Mouse (Mus musculus) limb, embryonic 13.5 days (tissue): Measurements from ENCODE around the gene Tsga10ip. TPM values are rescaled to one million over a fixed set of nuclear protein-coding genes. Genes with fewer than 3 reads are reported as not detected.

Source experiments
- ATAC-seq: fragments of 200-750 bp; cut with Nextera tagmentation; 2 replicates; pipeline ENCODE4 v1.8.0; 2017; ENCODE audit warnings: low read depth, moderate number of reproducible peaks, moderate TSS enrichment; ENCODE audit not compliant: low FRiP score
- H3K27ac ChIP-seq: fragments of 300-500 bp; sonication (generic); 2 replicates; pipeline ENCODE4 v1.5.1; 2015; ENCODE audit warnings: inconsistent platforms, mild to moderate bottlenecking, moderate library complexity
- H3K27me3 ChIP-seq: fragments of 300-500 bp; sonication (generic); 2 replicates; pipeline ENCODE4 v1.6.1; 2015; ENCODE audit warnings: mild to moderate bottlenecking, inconsistent platforms
- H3K36me3 ChIP-seq: fragments of 300-500 bp; sonication (generic); 2 replicates; pipeline ENCODE4 v1.6.1; 2015; ENCODE audit warnings: inconsistent platforms, mild to moderate bottlenecking, moderate library complexity
- H3K4me1 ChIP-seq: fragments of 300-500 bp; sonication (generic); 2 replicates; pipeline ENCODE4 v1.6.1; 2015; ENCODE audit warnings: inconsistent platforms
- H3K4me2 ChIP-seq: fragments of 300-500 bp; sonication (generic); replicated peaks from 2 replicates; pipeline ENCODE4 v1.6.1; 2015; ENCODE audit warnings: inconsistent platforms, mild to moderate bottlenecking, moderate library complexity
- H3K4me3 ChIP-seq: fragments of 300-500 bp; sonication (generic); 2 replicates; pipeline ENCODE4 v1.5.1; 2015; ENCODE audit warnings: moderate library complexity, mild to moderate bottlenecking, inconsistent platforms
- H3K9ac ChIP-seq: fragments of 300-500 bp; sonication (generic); 2 replicates; pipeline ENCODE4 v1.6.1; 2015; ENCODE audit warnings: mild to moderate bottlenecking, inconsistent platforms
- H3K9me3 ChIP-seq: fragments of 300-500 bp; sonication (generic); 2 replicates; pipeline ENCODE4 v1.6.1; 2016; ENCODE audit warnings: inconsistent platforms
- WGBS: fragments of 180-500 bp; shearing (Covaris S2); methylation state at CpG from one replicate; pipeline ENCODE4 v1.1.7; 2015; 5-methylcytosine and 5-hydroxymethylcytosine counted together
- polyA plus RNA-seq: library from polyadenylated mRNA; unstranded; fragments of >200 nt; fragmentation: Nextera tagmentation; extraction: Ambion mirVana; gene quantifications from 2 replicates; pipeline ENCODE4 v1.2.1, GENCODE M21; 2015

Gene Tsga10ip
- polyA plus RNA-seq, result 0.15 and 0.31 TPM in 2 replicates

DNA sequence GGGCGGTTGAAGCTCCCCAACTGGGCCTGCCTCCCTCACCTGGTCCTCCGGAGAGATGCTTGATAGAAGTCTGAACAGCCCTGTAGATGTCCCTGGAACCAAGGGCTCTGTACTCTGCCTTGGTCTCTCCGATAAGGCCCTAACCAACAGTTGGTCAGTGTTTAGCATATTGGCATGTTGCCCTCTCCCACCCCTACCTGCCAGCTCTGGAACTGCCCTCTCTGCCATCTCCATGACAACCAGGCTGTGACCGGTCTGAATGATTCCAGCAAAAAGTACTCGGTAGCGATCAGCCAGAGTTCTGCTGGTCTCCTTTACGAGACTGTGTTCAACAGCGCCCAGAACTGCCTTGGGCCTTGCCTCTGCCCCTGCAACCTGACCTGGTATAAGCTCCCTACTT is at the start of gene Tsga10ip:
TSS of gene Tsga10ip (minus strand) at position 234 of the 400 bp plus-strand sequence.
- H3K9me3 ChIP-seq, result no peaks in the 10 kb centered on the region
- H3K4me1 ChIP-seq, result peaks cover 4% of the 10 kb centered on the region; the same call in 1 of the 2 replicates
- no peak within 1 kb of the TSS for H3K4me2 ChIP-seq
- no peaks in the 10 kb centered on the region for H3K36me3 ChIP-seq
- no peak for ATAC-seq
- H3K9ac ChIP-seq, result no peak within 1 kb of the TSS
- no peak within 1 kb of the TSS for H3K4me3 ChIP-seq
- H3K27ac ChIP-seq, result no peak within 1 kb of the TSS
- WGBS, result 75% methylated on average over 8 of the region's 8 CpGs
- H3K27me3 ChIP-seq, result no peaks in the 10 kb centered on the region

DNA sequence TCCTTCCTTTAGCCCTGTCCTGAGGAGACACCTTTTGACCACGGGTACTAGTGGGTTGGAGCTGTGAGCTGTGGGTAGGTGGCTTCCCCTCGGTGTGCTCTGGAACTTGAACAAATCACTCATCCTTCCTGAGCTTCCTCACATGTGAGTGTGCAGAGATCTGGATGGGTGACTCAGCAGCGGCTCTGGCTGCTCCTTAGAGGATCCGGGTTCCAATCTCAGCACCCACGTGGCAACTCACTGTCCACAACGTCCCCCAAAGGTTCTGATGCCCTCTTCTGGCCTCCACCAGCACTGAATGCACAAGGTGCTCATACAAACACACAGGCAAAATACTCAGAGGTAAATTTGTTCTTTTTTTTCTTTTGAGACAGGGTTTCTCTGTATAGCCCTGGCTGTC is 49.4 kb upstream of the Tsga10ip start:
- Histone ChIP-seq H3K36me3 (peaks cover 13% of the 10 kb centered on the region), H3K9ac (no peak overlapping the region), H3K9me3 (peaks cover 8% of the 10 kb centered on the region; the same call in 1 of the 2 replicates), H3K27me3 (peaks cover 42% of the 10 kb centered on the region), H3K4me3 (no peak overlapping the region), H3K4me2 (no peak overlapping the region), H3K27ac (no peak overlapping the region), H3K4me1 (peaks cover 42% of the 10 kb centered on the region)
- 86% methylated on average over 6 of the region's 6 CpGs for WGBS
- ATAC-seq, result no peak

DNA sequence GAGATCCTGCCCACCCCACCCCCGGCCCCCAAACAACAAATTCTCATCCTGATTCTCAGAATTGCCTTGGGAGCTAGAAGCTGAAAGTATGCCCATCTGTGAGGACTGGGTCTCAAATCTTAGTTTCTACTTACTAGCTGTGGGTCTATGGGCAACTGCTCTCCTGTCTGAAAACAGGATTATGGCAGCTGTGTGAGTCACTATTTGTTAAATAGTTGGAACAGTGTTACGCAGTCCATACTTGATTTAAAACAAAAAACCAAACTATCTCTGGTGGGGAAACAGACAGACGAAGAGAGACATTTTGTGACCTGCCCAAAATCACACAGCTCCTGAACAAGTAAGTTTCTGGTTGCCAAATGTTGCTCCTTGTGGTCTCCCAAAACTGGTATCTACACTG is 47.3 kb upstream of the Tsga10ip start:
- 82% methylated on average over 3 of the region's 3 CpGs for WGBS
- H3K27me3 ChIP-seq, result peaks cover 56% of the 10 kb centered on the region
- H3K4me3 ChIP-seq, result no peak overlapping the region
- no peak overlapping the region for H3K9ac ChIP-seq
- peaks cover 10% of the 10 kb centered on the region for H3K36me3 ChIP-seq
- H3K4me1 ChIP-seq, result peaks cover 21% of the 10 kb centered on the region
- H3K4me2 ChIP-seq, result no peak overlapping the region
- H3K27ac ChIP-seq, result no peak overlapping the region
- no peak for ATAC-seq
- peaks cover 8% of the 10 kb centered on the region; the same call in 1 of the 2 replicates for H3K9me3 ChIP-seq

DNA sequence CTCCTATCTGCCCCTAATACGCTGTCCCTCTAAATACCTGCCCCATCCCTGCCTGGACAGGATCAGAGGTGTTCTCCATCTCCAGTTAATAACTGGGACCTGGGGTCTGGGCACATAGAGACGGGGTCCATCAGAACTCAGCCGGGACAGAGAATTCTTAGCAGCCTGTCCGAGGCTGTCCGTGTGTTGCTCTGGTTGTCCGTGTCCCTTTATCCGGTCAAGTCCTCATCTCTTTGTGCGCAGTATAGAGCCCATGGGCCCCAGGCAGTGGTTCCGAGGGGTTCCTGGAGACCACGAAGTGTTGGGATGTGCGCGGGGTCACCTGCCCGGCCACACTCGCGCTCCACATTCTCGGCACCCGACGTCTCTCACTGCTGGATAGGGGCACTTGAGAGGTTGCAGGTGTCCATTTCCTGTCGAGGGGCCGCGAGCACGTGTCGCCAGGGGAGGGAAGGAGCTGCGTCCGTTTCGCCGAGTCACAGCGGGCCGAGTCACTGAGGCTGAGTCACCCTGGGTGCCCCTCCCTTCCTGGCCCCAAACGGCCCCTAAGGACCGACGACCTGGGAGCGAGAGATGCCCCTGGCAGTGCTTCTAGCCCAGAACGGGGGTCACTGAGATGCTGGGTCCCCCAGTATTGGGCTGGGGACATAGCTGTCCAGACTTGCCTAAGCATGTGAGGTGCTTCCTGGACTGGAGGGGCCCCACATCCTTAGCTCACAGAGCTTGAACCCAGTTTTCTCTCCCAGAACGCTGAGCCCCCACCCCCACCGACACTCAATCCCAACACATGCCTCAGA is 46.2 kb upstream of the Tsga10ip start:
- Histone ChIP-seq H3K27ac (no peak overlapping the region), H3K27me3 (peaks cover 62% of the 10 kb centered on the region), H3K4me1 (peaks cover 21% of the 10 kb centered on the region), H3K4me3 (peak overlapping the region; percentile 58), H3K4me2 (peak overlapping the region; percentile 95), H3K36me3 (no peaks in the 10 kb centered on the region), H3K9ac (no peak overlapping the region), H3K9me3 (peaks cover 8% of the 10 kb centered on the region; the same call in 1 of the 2 replicates)
- ATAC-seq, result no peak
- WGBS, result 6% methylated on average over 36 of the region's 36 CpGs

DNA sequence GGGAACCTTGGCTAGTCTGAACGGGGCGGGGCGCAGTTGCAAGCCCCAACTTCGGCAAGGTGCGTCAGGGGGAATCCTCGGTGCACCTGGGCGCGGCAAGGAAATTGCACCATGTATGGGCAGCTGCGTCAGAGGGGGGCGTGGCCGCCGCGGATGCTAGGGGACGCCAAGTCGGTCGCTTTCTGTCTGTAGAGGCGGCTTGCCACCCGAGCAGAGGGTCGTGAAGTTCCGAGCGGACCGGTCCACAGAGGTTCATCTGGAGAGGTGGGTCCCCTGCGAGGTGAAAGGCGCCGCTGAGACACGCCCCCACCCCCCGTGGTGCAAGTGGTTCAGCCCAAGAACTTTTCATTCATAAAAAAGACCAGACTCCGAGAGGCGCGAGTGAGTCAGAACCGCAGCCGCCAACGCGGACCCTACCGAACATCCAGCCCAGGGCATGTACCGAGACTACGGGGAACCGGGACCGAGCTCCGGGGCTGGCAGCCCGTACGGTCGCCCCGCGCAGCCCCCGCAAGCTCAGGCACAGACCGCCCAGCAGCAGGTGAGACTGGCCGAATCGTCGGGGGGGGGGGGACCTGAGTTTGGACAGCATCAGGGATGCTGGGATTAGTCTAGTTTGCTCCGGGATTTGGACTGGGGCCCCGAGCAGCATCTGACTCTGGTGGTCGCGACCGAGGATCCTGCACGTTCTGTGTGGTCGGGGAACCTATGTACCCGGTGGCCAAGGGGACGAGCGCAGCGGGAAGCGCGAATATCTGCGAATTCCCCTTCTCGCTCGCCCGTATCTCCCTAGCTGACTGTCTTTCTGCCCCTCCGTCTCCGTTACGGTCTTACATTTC is 45.4 kb upstream of the Tsga10ip start, which contains the start of gene Fosl1:
TSS of gene Fosl1 (plus strand) at position 33 of the 839 bp plus-strand sequence.
- Histone ChIP-seq H3K4me3 (peak within 1 kb of the TSS; percentile 58), H3K27me3 (peaks cover 62% of the 10 kb centered on the region), H3K9me3 (peaks cover 8% of the 10 kb centered on the region; the same call in 1 of the 2 replicates), H3K4me2 (peak within 1 kb of the TSS; percentile 95), H3K27ac (no peak within 1 kb of the TSS), H3K4me1 (peaks cover 21% of the 10 kb centered on the region), H3K9ac (peak within 1 kb of the TSS; percentile 61), H3K36me3 (no peaks in the 10 kb centered on the region)
- ATAC-seq, result peak; percentile 79; the same call in 1 of the 2 replicates
- under 1% methylated on average over 70 of the region's 70 CpGs for WGBS

DNA sequence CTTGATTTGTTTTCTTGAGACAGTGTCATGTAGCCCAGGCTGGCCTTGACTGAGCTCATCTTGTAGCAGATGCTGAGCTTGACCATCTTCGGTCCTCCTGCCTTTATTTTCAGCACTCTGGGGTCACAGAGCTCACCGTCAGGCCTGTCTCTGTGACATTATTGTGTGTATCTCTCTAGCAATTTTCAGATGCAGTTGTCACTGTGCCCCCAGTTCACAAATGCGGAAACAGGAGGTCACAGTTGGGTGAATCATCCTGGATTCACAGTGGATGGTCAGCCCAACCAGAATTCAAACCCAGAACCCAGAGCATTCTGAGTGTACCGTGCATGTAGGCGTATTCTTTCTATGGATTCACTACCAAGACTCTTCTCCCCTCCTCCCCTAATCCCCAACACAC is 43.4 kb upstream of the Tsga10ip start:
- Histone ChIP-seq H3K4me1 (peaks cover 21% of the 10 kb centered on the region), H3K4me2 (no peak overlapping the region), H3K9ac (no peak overlapping the region), H3K27me3 (peaks cover 60% of the 10 kb centered on the region), H3K4me3 (no peak overlapping the region), H3K36me3 (no peaks in the 10 kb centered on the region), H3K9me3 (peaks cover 8% of the 10 kb centered on the region; the same call in 1 of the 2 replicates), H3K27ac (no peak overlapping the region)
- WGBS, result 89% methylated on average over 5 of the region's 5 CpGs
- no peak for ATAC-seq

DNA sequence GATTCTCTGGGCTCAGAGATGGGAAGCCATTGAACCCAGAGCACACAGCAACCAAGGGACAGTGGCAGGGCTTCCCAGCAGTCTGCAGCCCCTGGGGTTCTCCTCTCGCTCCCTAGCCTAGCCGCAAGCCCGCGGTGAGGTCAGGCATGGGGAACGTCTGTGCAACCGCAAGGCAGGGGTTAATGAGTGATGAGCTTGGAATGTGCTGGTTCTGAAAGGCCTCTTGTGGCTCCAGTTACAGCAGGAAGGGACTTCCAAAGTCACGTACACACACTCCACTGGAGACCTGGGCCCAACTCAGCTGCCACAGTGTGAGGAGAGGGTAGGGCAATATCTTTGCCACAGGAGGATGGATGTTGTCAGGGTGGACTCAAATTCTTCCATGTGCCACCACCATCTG is 42.6 kb upstream of the Tsga10ip start:
- peaks cover 14% of the 10 kb centered on the region; the same call in 1 of the 2 replicates for H3K9me3 ChIP-seq
- WGBS, result 30% methylated on average over 7 of the region's 7 CpGs
- H3K4me3 ChIP-seq, result no peak overlapping the region
- no peak overlapping the region for H3K4me2 ChIP-seq
- no peak overlapping the region for H3K27ac ChIP-seq
- peaks cover 52% of the 10 kb centered on the region for H3K27me3 ChIP-seq
- ATAC-seq, result no peak
- no peak overlapping the region for H3K9ac ChIP-seq
- peaks cover 21% of the 10 kb centered on the region for H3K4me1 ChIP-seq
- H3K36me3 ChIP-seq, result no peaks in the 10 kb centered on the region

DNA sequence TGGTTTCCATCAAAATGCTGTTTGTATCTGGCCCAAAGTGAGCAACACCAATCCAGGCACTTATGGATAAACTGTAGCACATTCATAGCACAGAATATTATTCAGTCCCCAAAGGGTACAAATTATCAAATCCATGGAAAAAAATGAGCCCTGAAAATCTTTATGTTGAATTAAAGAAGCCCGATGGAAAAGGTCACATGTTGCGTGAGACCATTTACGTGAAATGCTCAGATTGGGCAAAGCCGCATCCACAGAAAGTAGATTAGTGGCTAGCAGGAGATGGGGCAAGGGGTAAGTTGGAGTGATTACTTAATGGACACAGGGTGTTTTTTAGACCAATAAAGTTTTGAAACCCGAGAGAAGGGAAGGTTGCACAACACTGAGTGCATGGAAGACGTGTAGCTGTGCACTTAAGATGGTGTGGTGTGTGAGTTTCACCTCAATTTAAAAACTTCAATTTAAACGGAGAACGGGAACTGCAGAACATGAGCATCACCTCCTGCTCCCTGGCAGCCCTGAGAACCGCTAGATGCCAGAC is 42.1 kb upstream of the Tsga10ip start:
- Histone ChIP-seq H3K27ac (no peak overlapping the region), H3K9ac (no peak overlapping the region), H3K4me1 (peaks cover 21% of the 10 kb centered on the region), H3K4me3 (no peak overlapping the region), H3K36me3 (no peaks in the 10 kb centered on the region), H3K4me2 (no peak overlapping the region), H3K27me3 (peaks cover 47% of the 10 kb centered on the region), H3K9me3 (peaks cover 14% of the 10 kb centered on the region; the same call in 1 of the 2 replicates)
- 60% methylated on average over 9 of the region's 9 CpGs for WGBS
- ATAC-seq, result no peak

DNA sequence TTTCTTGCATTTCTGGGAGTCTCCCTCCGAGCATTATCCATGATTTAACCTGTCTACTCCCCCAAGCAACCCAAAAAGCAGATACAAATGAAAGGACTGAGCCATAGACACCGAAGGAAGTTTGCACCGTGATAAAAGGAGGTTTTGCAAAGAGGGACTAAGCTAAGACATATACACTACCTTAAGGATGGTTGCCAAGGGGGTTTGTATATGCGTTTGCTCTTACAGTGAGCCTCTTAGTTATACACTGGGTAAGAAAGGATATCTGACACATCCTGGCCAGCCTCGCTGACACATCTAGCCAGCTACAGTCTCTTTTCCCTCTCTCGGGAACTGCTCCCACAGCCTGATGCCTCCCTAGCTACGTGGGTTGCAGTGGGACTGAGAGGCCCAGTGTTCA is 31.6 kb upstream of the Tsga10ip start:
- 65% methylated on average over 7 of the region's 7 CpGs for WGBS
- peak overlapping the region; percentile 75 for H3K4me2 ChIP-seq
- no peak for ATAC-seq
- no peaks in the 10 kb centered on the region for H3K27me3 ChIP-seq
- H3K9ac ChIP-seq, result peak overlapping the region; percentile 68; the same call in 1 of the 2 replicates
- no peaks in the 10 kb centered on the region for H3K36me3 ChIP-seq
- no peak overlapping the region for H3K27ac ChIP-seq
- H3K4me1 ChIP-seq, result peaks cover 17% of the 10 kb centered on the region
- peak overlapping the region; percentile 37; the same call in 1 of the 2 replicates for H3K4me3 ChIP-seq
- no peaks in the 10 kb centered on the region for H3K9me3 ChIP-seq

DNA sequence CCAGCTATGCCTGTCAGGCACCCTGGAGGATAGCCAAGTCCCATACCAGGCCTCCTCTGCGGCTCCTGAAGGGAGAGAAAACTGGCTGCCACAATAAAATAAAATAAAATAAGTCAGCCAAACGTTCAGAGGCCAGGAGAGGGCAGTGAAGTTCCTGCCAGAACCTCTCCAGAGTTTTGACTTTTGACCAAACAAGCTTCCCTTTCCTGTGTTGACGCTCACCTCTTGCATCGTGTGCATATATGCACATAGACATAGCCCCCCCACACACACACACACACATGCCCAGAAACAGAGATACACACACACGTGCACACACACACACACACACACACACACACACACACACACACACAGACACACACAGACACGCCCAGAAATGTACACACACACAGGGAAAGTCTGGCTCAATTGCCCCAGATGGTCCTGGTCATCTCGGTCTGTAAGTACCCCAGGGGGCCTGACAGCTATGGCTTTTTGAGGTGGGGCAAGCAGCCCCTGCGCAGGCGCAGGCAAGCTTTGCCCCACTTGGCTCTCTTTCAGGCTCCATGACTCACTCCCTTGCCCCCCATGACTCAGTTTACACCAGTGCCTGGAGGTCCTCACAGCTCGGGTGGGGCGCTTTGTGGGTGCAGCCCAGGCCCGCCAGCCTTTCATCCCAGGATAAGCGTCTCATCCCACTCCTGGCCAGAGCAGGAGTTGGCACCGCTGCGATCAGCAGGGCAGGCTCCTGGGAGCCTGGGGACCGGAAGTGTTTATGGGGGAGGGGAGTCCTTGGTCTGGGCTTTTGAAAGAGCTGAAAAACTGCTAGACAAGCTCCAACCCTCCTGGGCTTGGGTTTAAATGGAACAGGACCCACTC is 30.9 kb upstream of the Tsga10ip start:
- Histone ChIP-seq H3K9me3 (no peaks in the 10 kb centered on the region), H3K4me3 (peak overlapping the region; percentile 37), H3K4me2 (peak overlapping the region; percentile 75), H3K36me3 (no peaks in the 10 kb centered on the region), H3K9ac (peak overlapping the region; percentile 68), H3K4me1 (peaks cover 17% of the 10 kb centered on the region), H3K27me3 (no peaks in the 10 kb centered on the region), H3K27ac (peak overlapping the region; percentile 70; the same call in 1 of the 2 replicates)
- WGBS, result 4% methylated on average over 16 of the region's 16 CpGs
- ATAC-seq, result 0 out of 2 replicates have a peak, but pooled peaks have one; percentile 40

DNA sequence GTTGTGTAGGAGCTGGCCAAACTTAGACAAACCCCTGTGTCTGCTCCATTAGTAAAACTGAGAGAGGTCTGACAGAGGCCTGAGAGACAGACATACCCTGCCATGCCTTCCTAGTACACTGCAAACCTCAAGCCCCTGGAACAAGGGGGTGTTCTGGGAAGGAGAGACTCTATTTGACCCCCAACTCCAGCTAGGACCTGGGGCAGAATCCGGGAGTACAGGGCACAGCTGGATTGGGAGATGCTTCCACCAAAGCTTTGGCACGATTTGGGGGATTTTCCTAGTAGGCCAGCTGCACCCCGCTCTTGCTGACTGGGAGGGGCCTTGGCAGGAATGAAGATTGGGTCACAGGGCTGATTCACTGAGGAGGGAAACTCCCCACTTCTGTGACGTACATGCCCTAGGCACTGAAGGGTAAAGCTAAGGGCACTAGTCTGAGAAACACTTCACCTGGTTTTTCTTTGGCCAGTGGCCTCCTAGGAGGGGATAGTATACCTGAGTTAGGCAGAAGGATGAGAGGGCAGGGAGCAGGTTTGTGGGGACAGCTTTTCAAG is 29.7 kb upstream of the Tsga10ip start:
- no peaks in the 10 kb centered on the region for H3K27me3 ChIP-seq
- no peak overlapping the region for H3K9ac ChIP-seq
- peak overlapping the region; percentile 70; the same call in 1 of the 2 replicates for H3K27ac ChIP-seq
- peaks cover 24% of the 10 kb centered on the region for H3K4me1 ChIP-seq
- no peak overlapping the region for H3K4me2 ChIP-seq
- 79% methylated on average over 4 of the region's 4 CpGs for whole genome bisulfite sequencing
- no peaks in the 10 kb centered on the region for H3K9me3 ChIP-seq
- no peak overlapping the region for H3K4me3 ChIP-seq
- H3K36me3 ChIP-seq, result peaks cover 4% of the 10 kb centered on the region
- no peak for ATAC-seq
